Mouse (Mus musculus): ENCODE measurements around the gene Ctns.

The Ctns gene

DNA sequence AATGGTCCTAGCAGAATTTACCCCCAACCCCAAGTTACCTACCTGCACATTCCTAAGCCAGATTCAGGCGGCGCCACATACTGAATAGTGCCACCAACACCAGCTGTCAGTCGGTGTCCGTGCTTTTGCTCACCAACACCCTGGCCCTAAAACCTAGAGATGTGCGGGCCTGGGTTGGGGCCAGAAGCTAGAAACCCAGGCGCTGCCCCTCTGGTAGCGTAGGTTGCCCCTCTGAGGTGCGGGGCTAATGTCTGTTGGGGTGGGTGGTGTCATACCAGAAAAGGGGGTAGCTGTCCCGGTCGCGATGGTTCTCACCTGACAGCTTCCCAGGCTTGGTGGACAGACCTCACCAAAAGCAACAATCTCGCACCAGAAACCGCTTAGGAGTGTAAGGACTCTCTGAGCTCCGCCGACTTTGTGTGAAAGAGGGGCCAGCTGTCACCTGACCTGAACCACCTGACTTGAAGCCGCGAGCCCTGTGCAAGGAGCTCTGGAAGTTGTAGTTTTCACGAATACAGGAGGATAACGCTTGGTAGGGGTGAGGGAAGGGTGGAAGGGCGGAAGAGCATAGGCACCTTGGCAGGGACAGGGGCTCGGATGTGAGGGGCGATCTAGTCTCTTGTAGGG is at the start of gene Ctns:
Gene Ctns, minus strand, starts transcription at position 440 of the 627 bp plus-strand sequence.
- DNase-seq (ENCODE audit: low read depth) = no peak

DNA sequence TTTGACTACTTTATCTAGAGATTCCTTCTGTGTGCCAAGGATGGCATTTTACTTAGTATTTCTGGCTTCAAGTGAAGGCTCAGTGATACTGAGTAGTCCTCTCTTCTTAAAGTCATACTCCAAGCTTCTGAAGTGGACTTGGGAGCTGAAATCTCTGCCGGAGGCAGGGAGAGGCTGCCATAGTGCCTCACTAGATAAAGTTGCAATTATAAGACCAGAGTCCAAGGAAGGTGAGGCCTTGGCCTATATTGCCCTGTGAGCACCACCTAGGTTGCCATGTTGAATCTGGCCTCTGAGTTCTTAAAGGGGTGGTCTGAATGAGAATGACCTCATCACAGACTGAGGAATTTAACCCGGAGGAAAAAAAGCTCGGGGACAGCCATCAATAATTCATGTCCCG is 43.9 kb upstream of the Ctns start:
- DNase-seq (ENCODE audit: low read depth) = no peak

DNA sequence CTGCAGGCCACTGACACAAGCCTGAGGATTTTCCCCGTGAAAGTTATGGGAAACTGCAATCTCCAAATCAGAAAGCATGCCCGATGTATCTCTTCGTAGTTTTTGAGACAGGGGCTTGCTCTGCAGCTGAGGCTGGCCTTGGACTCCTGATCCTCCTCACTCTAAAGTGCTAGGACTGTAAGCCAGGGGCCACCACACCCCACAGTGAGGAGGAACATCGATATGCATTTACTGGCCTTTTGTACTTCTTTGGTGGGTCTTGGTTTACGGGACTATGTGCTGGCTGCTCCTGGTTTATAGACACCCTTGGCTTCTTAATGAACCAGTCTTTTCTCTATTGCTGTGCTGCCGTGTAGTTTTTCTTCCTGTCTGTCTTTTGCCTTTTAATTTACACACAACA is 43.4 kb upstream of the Ctns start:
- DNase-seq (ENCODE audit: low read depth) = no peak

DNA sequence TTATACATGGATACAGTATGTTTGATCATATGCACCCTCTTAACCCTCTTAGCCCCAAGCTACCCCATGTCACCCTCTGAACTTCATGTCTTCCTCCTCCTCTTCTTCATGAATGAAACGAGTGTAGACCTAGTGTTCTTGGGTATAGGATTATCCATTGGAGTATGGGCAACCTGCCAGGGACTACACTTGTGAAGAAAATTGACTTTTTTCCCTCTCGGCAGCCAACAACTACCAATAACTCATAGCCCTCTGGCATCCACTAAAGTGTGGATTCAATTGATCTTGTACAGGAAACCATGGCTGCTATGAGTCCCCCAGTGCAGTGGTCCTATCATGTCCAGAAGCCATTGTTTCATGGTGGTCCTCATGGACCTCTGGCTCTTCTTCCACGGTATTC is 37.9 kb upstream of the Ctns start:
- no peak for DNase-seq (ENCODE audit: low read depth)

DNA sequence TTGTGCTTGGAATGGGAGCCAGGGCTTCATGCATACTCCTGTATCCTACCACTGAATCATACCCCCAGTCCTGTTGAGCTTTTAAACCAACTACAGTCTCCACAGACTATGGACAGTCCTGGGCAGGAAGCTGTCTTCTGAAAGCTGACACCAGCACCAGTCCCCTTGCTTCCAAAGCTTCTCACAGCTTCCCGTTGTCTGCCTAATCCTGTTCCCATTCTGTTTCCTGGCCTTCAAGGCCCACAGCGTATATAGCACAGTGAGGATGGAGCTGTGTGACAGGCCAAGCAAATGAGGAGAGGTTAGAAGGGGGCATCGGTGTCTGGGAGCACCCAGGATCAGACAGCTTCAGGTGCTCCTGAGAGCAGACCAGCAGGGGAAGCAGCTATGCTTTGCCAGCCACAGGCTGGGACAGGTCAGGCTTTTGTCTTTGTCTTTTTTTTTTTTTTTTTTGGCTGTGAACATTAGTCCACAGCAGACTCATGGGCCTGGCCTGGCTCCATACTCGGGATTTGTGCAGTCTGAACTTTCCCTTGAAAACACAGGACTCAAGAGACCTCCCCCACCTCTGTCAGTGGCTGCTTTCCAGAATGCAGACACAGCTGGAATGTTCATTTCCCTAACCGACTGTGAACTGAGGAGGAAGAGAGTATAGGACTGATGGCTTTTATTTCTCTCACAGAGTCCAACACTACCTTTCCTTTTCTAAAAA is 37.3 kb upstream of the Ctns start:
- no peak for DNase-seq (ENCODE audit: low read depth)

DNA sequence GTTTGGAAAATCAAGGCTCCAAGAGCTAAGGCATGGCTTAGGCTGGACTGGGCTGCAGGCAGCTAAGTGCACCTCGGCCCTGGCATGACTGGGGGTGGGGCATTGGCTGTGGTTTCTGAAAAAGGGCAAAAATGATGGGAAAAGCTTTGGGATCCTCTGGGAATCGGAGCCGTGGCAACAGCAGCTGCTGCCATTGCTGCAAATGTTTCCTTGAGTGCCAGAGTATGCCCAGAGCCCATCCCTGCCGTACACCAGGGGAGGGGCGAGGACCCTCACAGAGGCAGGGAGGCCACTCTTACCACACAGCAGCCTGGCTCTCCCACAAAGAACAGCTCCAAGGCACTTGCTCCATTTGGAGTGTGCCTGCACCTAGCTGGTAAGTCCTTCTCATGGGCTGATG is 35.1 kb upstream of the Ctns start, which contains the start of gene Trpv1:
Gene Trpv1, plus strand, starts transcription at position 301 of the 400 bp plus-strand sequence.
- DNase-seq (ENCODE audit: low read depth) = no peak

DNA sequence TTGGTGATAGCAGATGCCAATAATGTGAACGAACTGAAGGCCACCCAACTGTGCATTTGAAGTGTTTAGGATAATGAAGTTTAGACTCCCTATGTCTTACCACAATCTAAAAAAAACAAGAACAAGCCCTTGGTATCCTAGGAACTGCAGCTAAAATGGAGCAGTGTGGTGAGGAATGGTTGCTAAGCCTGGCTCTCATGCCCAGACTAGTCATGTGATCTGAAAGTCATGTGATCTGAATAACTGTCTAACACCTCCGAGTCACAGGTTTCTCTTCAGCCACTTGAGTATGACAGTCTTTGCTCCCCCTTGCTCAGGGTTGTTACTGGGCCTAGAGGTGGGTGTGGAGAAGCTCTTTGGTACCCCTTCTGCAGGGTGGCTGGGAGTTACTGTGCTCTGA is 33.7 kb upstream of the Ctns start:
- no peak for DNase-seq (ENCODE audit: low read depth)

DNA sequence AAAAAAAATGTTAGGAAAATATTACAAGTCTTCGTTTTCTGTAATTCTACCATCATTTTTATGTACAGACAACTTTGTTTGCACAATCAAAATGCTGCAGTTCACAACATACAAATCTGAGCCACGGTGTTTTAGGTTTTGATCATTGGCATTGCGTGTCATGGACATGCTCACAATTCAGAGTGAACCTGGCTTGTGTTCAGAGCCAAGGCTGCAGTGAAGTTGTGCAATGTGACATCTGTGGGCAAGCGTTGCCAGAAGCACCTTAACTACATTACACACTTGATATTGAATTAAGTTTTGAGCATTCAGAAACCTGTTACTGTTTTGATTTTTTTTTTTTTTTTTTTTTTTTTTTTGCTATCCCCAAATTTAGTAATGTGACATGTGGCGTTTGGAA is 31.2 kb upstream of the Ctns start:
- DNase-seq (ENCODE audit: low read depth) = no peak

DNA sequence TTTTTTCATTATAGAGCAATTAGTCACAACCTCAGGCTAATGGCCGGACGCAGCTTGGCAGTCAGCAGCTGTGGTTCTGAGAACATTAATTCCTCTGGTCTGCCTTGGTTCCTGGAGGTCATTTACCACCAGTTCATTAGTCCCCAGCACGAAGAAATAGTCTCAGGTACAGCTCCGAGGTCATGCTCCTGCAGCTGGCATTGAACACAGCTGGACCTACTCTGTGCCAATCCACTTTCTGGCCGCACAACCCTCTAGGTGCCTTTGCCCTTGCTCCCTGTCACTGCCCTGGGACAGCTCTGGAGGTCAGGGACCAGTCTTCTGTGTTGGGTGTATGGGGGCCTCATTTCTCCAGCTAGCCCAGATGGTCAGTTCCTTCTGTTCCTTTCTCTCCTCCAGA is 30.0 kb upstream of the Ctns start:
- DNase-seq (ENCODE audit: low read depth) = no peak

DNA sequence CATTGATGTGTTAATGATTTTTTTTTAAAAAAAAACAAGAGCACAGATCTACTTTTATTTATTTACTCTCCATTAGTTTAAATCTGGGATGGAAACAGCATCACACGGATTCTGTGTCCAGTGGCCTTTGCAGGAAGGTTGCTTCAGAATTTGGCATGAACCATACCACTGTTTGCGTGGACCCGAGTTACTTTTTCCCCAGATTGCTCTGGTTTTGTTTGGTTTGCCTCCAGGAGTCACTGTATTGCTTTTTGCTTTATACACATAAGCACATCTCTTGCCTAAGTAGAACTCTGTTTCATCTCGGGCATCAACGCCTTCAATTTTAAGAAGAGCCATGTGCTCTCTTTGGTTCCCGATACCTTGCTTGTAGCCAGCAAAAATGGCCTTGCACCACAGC is 27.0 kb upstream of the Ctns start:
- no peak for DNase-seq (ENCODE audit: low read depth)

DNA sequence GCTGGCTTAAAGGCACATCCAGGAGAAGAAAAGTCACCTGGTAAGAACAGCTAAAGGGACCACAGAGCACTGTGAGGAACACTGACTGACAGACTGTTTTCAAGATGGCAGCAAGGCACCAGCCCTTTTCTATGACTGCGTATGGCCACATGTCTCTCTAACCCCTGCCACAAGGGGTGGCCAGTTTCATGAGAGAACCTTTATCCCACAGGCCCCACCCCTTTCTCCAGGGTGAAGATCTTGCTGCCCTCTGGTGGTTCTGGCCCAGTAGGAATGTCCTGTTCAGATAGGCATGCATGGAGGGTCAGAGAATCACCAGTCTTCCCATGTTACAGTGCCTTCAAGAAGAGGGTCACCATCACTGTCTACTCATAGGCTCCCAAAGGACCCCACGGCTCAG is 25.1 kb upstream of the Ctns start:
- DNase-seq (ENCODE audit: low read depth) = peak; percentile 22

DNA sequence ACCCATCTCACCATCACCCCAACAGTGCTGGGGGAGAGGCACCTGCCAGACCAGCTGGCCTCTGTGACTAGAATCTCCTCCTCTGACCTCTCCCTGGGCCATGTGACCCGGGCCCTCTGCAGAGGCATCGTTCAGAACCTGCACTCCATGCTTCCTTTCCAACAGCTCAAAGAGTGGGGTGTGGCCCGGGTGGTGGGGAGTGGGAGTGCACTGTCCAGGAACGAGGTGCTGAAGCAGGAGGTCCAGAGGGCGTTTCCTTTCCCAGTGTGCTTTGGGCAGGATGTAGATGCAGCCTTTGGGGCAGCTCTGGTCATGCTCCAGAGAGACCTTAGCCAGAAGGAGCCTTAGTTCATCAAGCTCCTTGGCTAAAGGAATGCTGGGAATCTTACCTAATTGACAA is 24.0 kb upstream of the Ctns start:
- no peak for DNase-seq (ENCODE audit: low read depth)

DNA sequence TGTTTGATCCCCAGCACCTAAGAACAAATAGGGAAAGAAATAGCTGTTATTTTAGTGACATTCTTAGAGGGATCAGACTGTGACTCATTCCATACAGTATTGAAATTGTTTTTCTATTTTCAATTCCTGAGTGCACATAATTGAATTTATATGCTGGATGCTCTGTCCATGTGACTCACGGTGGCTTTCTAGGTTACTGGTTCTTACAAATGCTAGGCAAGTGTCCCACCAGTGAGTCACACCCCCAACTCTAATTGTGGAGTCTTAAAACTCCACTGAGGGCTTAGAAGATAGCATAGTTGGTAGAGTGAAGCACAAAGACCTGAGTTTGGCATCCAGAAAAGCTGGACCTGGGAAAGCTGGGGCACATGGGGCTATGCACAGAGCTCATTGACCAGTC is 21.8 kb upstream of the Ctns start:
- DNase-seq (ENCODE audit: low read depth) = no peak

DNA sequence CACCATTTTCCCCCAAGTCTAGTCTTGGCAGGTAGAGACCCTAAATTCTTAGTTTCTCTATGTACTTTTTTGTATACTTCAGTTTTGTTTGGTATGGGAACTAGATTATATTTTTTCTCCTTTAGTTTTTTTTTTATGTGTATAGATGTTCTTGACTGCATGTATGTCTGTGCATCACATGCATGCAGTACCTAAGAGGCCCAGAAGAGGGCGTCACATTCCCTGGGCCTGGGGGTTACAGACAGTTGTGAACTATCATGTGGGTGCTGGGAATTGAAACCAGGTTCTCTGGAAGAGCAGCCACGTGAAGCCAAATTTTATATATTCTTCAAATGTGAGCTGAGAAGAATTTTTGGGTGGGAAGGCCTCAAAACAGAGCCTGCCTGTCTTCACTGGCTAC is 20.8 kb upstream of the Ctns start:
- DNase-seq (ENCODE audit: low read depth) = peak; percentile 17

DNA sequence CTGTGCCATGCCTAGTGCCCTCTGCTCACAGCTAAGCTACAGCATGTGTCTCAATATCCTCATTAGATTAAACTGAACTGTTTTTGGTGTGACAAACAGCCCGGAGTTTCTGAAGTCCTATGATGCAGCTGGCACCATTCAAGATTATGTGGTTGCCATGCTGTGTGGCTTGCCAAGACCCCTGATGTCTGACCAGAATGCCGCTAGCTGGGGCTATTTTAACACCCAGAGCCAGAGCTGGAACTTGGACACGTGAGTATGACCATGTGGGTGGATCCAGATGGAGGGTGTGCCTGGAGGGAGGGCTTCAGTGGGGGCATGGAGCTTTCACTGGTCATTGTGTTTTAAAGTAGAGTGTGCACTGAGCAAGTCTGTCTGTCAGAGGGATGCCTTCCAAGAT is 15.1 kb upstream of the Ctns start:
- DNase-seq (ENCODE audit: low read depth) = no peak

DNA sequence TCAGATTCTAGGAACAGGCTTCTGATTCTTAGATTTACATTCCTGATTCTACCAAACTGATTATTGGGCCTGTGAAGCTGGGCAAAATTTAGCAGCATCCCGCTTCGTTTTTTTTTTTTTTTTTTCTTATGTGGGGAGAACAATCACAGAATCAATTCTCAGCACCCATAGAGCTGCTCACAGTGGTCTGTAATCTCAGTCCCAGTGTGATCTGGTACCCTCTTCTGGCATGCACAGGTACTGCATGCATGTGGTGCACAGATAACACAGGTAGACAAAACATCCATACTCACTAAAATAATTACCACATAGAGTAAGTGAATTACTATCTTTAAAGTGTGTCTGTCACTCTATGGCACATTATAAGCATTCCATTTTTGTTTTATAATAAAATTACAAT is 8.8 kb upstream of the Ctns start:
- DNase-seq (ENCODE audit: low read depth) = peak; percentile 39

DNA sequence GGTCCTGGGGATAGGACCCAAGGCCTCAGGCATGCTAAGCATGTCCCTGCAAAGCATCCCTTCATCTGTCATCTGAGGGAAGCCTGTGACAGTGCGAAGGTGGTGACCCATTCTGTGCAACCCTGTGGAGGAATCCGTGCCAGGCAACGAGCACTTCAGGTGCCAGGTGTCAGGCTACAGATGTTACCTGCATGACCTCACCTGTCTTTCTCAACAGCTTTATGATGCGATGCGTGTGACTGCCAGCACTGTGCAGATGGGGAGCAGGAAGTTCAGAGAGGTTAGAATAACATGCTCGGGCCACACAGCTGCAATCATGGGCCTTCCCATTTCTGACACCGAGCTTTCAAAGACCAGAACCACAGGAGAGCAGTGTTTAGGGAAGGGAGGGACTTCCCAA is 6.4 kb upstream of the Ctns start:
- DNase-seq (ENCODE audit: low read depth) = no peak

DNA sequence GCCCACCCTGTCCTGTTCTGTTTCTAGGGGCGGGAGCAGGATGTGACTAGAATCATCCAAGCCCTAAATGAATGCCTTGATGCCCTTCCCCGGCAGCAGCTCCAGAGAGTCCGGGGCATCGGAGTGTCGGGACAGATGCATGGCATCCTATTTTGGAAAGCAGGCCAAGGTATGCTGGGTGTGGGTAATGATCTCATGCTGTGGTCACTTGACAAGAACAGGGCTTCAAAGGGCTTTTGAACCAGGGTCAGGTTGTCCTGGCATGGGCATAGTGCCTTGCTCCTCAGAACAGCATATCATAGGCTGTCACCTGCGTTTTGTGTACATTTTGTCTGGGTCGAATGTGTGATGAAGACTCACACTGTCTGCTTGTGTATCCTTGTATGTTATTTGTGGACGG is 5.1 kb upstream of the Ctns start:
- DNase-seq (ENCODE audit: low read depth) = no peak

DNA sequence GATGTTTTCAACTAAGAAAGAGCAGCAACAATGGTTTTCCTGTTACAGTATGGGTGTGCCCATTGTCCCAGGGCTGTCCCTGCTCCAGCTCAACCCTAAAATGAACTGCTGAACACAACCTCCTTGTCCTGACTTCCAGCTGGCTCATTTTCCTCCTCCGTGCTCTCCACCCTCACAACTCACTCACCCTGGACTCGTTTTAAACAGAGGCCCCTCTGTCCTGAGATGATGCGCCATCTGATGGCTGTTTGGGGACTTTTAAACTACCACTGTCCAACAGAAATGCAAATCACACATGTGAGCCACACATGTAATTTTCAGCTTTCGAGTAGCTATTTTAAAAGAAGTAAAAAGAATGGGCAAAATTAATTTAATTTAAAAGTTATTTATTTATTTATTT is 2.8 kb upstream of the Ctns start:
- peak; percentile 6 for DNase-seq (ENCODE audit: low read depth)

DNA sequence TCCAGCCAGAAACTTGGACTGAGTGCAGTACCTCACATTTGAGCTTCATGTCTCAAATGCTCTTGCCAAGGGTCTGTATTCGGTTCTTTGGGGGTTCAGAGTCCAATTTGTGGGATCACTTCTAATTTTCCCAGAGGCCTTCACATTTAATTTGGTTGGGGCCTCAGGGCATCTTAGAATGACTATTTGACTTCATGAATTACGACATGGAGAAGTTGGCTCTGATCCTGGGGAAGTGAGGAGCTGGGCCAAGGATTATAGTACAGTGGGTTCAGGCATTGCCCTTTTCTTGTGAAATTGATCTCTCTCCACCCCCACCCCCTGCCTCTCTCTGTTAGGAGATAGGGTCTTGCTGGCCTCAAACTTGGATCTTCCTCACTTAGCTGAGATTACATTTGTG is 2.2 kb upstream of the Ctns start:
- no peak for DNase-seq (ENCODE audit: low read depth)

DNA sequence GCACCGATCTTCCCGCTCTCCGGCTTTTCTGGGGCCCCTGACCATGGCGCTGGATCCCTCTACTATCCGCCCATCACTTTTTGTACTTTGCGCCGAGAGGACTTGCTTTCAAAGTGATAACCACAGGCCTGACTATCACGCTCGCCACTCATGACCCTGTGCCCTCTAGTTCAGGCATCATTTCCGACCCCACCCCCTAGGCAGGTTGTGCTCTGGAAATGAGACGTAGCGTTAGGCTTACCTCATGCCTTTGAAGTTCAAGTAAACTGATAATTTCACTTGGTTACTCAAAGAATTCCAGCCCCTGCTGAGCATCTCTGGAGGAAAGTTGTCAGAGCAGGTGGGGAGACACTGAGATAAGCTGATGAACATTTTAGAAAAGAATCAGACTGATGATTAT is 1.0 kb upstream of the Ctns start:
- DNase-seq (ENCODE audit: low read depth) = peak; percentile 79

DNA sequence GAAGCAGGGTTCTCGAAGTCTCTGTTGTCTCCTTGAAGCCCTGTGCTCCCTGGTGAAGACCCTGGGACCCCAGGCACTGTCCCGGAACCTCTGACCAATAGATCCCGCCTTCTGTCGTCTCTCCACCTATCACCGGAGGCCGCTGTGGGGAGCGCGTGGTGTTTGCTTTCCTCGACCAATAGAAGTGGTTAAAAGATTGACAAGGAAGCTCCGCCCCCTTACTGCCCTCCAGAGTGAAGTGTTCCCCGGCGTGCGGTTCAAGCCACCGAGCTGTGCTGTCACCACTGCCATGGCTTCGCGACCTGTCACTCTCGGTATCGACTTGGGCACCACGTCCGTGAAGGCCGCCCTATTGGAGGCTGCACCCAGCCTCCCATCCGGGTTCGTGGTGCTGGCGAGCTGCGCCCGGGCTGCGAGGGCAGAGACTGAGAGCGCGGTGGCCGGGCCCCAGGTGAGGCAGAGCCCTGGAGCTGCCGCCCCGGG is 429 bp upstream of the Ctns start, which contains the start of gene Shpk:
Gene Shpk, plus strand, starts transcription at position 231 of the 483 bp plus-strand sequence.
- peak; percentile 96 for DNase-seq (ENCODE audit: low read depth)

DNA sequence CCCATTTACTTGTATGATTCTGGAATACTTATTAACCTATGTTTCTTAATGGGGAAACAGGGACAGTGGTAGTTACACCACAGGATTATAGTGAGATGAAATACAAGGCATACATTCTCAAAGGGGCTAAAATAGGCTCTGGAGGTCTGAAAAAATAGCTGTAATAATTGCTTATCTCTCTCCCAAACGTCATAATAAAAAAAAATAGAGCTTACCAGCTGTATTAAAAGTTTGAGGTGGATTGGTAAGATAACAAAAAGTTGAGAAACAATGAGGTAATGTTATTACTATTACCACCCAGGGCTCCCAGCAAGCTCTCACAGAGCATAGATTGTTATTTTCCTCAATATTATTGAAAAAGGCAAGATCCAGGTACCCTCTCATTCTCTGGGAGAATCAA is 652 bp downstream of the Ctns start:
- no peak for DNase-seq (ENCODE audit: low read depth)

DNA sequence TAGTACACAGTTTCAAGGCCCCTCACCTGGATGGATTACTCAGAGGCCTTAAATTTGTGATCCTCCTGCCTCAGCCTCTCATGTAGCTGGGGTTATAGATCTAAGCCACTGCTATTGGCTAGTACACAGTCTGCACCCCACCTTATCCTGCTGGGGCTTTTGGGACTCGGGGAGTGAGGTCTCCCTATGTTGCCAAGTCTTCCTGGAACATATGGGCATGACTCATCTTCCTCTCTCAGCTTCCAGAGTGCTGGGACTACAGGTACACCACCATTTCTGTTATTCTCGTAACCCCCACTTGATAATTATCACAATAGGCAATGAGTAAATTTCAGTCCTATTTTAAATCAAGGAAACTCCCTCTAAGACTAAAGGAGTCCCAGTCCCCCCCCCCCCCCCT is 4.4 kb downstream of the Ctns start:
- DNase-seq (ENCODE audit: low read depth) = no peak
